In genomic region chr16:11406622-11407021, GRCm38 (mm10) we compare ENCODE assay signal across 27 mouse cellular contexts.
DNase-seq lines count a peak whose midpoint lies in the region; ATAC-seq and TF ChIP-seq lines count a peak whose summit lies in the region.
"Had no signal": no experiment of that assay in that cellular context is flagged by ENCODE, and none has a peak within 500 bp of the region (broad histone marks: within the 10 kb centered on the region; RNA-seq: fewer than 3 reads in every experiment).

No protein-coding gene starts in this region.

- H3K9me3 ChIP-seq in kidney, postnatal 0 days (replicated peaks; ENCODE audit: low read length) = no peaks in the 10 kb centered on the region
- H3K9me3 ChIP-seq: embryonic facial prominence, embryonic 12.5 days; embryonic facial prominence, embryonic 15.5 days; heart, embryonic 12.5 days; heart, embryonic 15.5 days; hindbrain, embryonic 10.5 days; hindbrain, embryonic 13.5 days had no signal

- WGBS in kidney, adult 2 months = 51% methylated on average over 9 of the region's 9 CpGs
- WGBS in kidney, postnatal 0 days = 82% methylated on average over 9 of the region's 9 CpGs

- no peak overlapping the region for H3K9ac ChIP-seq in kidney, postnatal 0 days (ENCODE audit: low read depth, low read length)
- H3K9ac ChIP-seq: embryonic facial prominence, embryonic 12.5 days; embryonic facial prominence, embryonic 15.5 days; forebrain, postnatal 0 days; heart, embryonic 12.5 days; heart, embryonic 15.5 days; hindbrain, embryonic 13.5 days had no signal

- DNase-seq in kidney, adult 2 months = no peak
- DNase-seq in kidney, postnatal 14 days = no peak
- no peak for DNase-seq in kidney, postnatal 0 days (ENCODE audit: low spot score)
- no peak for DNase-seq in kidney, adult 9 months
- peak; percentile 21 for DNase-seq in R1 (ENCODE audit: low read depth, low spot score)
- no peak for DNase-seq in heart, adult 18-20 months
- DNase-seq: adrenal gland, postnatal 10 days; cerebellum, adult 11 months; cerebellum, adult 2 months; cerebellum, adult 9-11 months; cerebellum, postnatal 25 days; forebrain, postnatal 0 days; gastrocnemius, adult 2 months; gastrocnemius, postnatal 14 days; heart, adult 11 months; heart, postnatal 10 days; heart, postnatal 36 days had no signal

- H3K4me3 ChIP-seq in kidney, adult 2 months (ENCODE audit: insufficient read depth, low read depth, low read length) = peak overlapping the region; percentile 45
- H3K4me3 ChIP-seq in kidney, postnatal 0 days (replicated peaks; ENCODE audit: low read depth, low read length) = no peak overlapping the region
- H3K4me3 ChIP-seq: embryonic facial prominence, embryonic 12.5 days; embryonic facial prominence, embryonic 15.5 days; gastrocnemius, adult 2 months; heart, embryonic 12.5 days; heart, embryonic 15.5 days; hindbrain, embryonic 10.5 days; hindbrain, embryonic 13.5 days had no signal

- peaks cover 47% of the 10 kb centered on the region for H3K4me1 ChIP-seq in kidney, adult 2 months (ENCODE audit: control insufficient read depth, insufficient read depth, low read length)
- H3K4me1 ChIP-seq in kidney, postnatal 0 days (replicated peaks; ENCODE audit: insufficient read depth, low read length) = peaks cover 16% of the 10 kb centered on the region
- H3K4me1 ChIP-seq: embryonic facial prominence, embryonic 12.5 days; embryonic facial prominence, embryonic 15.5 days; hindbrain, embryonic 10.5 days; hindbrain, embryonic 13.5 days had no signal

- H3K27ac ChIP-seq in kidney, adult 2 months (ENCODE audit: insufficient read depth, low read depth, low read length) = peak overlapping the region; percentile 98
- peak overlapping the region; percentile 79 for H3K27ac ChIP-seq in kidney, postnatal 0 days
- H3K27ac ChIP-seq: embryonic facial prominence, embryonic 12.5 days; embryonic facial prominence, embryonic 15.5 days; gastrocnemius, adult 2 months; heart, embryonic 15.5 days; hindbrain, embryonic 10.5 days; hindbrain, embryonic 13.5 days had no signal

- peak; percentile 27 for TF ChIP-seq POLR2A in kidney, adult 2 months (IDR thresholded peaks at IDR 0.05; ENCODE audit: low read depth, low read length)

- no peak for TF ChIP-seq CTCF in kidney, adult 2 months (conservative IDR thresholded peaks at IDR 0.05; ENCODE audit: insufficient read depth, insufficient read length, low read depth, low read length)
- TF ChIP-seq CTCF in kidney, postnatal 0 days (IDR thresholded peaks at IDR 0.05; ENCODE audit: low read depth) = no peak

- peaks cover 1% of the 10 kb centered on the region for H3K36me3 ChIP-seq in kidney, adult 2 months (ENCODE audit: control insufficient read depth, insufficient read depth, low read length)
- peaks cover 8% of the 10 kb centered on the region; the same call in 1 of the 2 replicates for H3K36me3 ChIP-seq in kidney, postnatal 0 days (ENCODE audit: insufficient read depth, low read length)
- H3K36me3 ChIP-seq: heart, embryonic 15.5 days had no signal

- no peaks in the 10 kb centered on the region for H3K27me3 ChIP-seq in kidney, adult 2 months (replicated peaks; ENCODE audit: control insufficient read depth, insufficient read depth, low read length)
- no peaks in the 10 kb centered on the region for H3K27me3 ChIP-seq in kidney, postnatal 0 days (ENCODE audit: insufficient read depth, low read length)
- H3K27me3 ChIP-seq: embryonic facial prominence, embryonic 12.5 days; embryonic facial prominence, embryonic 15.5 days; heart, embryonic 12.5 days; heart, embryonic 15.5 days; hindbrain, embryonic 13.5 days had no signal

- H3K4me2 ChIP-seq in kidney, postnatal 0 days (ENCODE audit: low read length) = no peak overlapping the region
- H3K4me2 ChIP-seq: embryonic facial prominence, embryonic 12.5 days; embryonic facial prominence, embryonic 15.5 days; heart, embryonic 12.5 days; heart, embryonic 15.5 days; hindbrain, embryonic 13.5 days had no signal

- ATAC-seq in kidney, postnatal 0 days (replicated peaks; ENCODE audit: low FRiP score, low read depth) = peak; percentile 37; the same call in 1 of the 2 replicates
- ATAC-seq: activated CD4-positive, CD25-positive, alpha-beta regulatory T cell, adult 4 months; CD4-positive, CD25-positive, alpha-beta regulatory T cell, adult 4 months; forebrain, embryonic 14.5 days; forebrain, postnatal 0 days; hindbrain, embryonic 16.5 days had no signal
